29 mouse cellular contexts compared by ENCODE assay signal in genomic region chr10:89946636-89947349, GRCm38 (mm10).
DNase-seq lines count a peak whose midpoint lies in the region; ATAC-seq and TF ChIP-seq lines count a peak whose summit lies in the region.
"Had no signal": no experiment of that assay in that cellular context is flagged by ENCODE, and none has a peak within 500 bp of the region (broad histone marks: within the 10 kb centered on the region; RNA-seq: fewer than 3 reads in every experiment).

No protein-coding gene starts in this region.

- H3ac ChIP-seq in C2C12 (ENCODE audit: control insufficient read depth, insufficient read length, low read depth) = no peak overlapping the region

- no peak overlapping the region for H3K9ac ChIP-seq in intestine, embryonic 16.5 days (ENCODE audit: low read depth, low read length)
- H3K9ac ChIP-seq: embryonic facial prominence, embryonic 13.5 days; forebrain, embryonic 13.5 days; heart, embryonic 13.5 days; hindbrain, embryonic 14.5 days had no signal

- DNase-seq in kidney, adult 9 months = peak; percentile 2
- DNase-seq in kidney, adult 11 months = no peak
- DNase-seq in thymus, postnatal 10 days (ENCODE audit: low spot score in 2 of 2) = no peak
- DNase-seq: adrenal gland, postnatal 10 days; adrenal gland, postnatal 36 days; cerebellum, adult 18-20 months; cerebellum, adult 9-11 months; cerebellum, postnatal 36 days; embryo, embryonic 11 days; gastrocnemius, postnatal 10 days; gastrocnemius, postnatal 36 days; heart, adult 2 months; heart, postnatal 14 days; heart, postnatal 4 days had no signal

- no peak overlapping the region for H3K4me2 ChIP-seq in intestine, embryonic 16.5 days (ENCODE audit: low read depth, low read length)
- H3K4me2 ChIP-seq: embryonic facial prominence, embryonic 13.5 days; forebrain, embryonic 13.5 days; heart, embryonic 13.5 days; hindbrain, embryonic 14.5 days had no signal

- no peaks in the 10 kb centered on the region for H3K4me1 ChIP-seq in intestine, embryonic 16.5 days (ENCODE audit: control insufficient read depth, insufficient read depth, low read length)
- H3K4me1 ChIP-seq: embryonic facial prominence, embryonic 10.5 days; embryonic facial prominence, embryonic 13.5 days; forebrain, embryonic 10.5 days; forebrain, embryonic 13.5 days; heart, embryonic 10.5 days; heart, embryonic 13.5 days had no signal

- no peaks in the 10 kb centered on the region for H3K79me3 ChIP-seq in C2C12 (ENCODE audit: low read depth)

- no peak overlapping the region for H3K4me3 ChIP-seq in C2C12 (ENCODE audit: insufficient read depth, poor library complexity, severe bottlenecking)
- H3K4me3 ChIP-seq in intestine, embryonic 16.5 days (ENCODE audit: low read length) = no peak overlapping the region
- H3K4me3 ChIP-seq: embryonic facial prominence, embryonic 10.5 days; embryonic facial prominence, embryonic 13.5 days; forebrain, embryonic 10.5 days; forebrain, embryonic 13.5 days; heart, adult 2 months; heart, embryonic 10.5 days; heart, embryonic 13.5 days had no signal

- peak; percentile 92 for ATAC-seq in intestine, embryonic 16.5 days
- ATAC-seq in erythroblast, adult 5-6 weeks (replicated peaks; ENCODE audit: low FRiP score, poor library complexity, severe bottlenecking) = no peak
- ATAC-seq: forebrain, embryonic 13.5 days; forebrain, embryonic 16.5 days; hindbrain, postnatal 0 days had no signal

- H3K36me3 ChIP-seq in C2C12 (ENCODE audit: control insufficient read depth, insufficient read depth) = no peaks in the 10 kb centered on the region
- H3K36me3 ChIP-seq in intestine, embryonic 16.5 days (ENCODE audit: control insufficient read depth, insufficient read depth, low read length) = no peaks in the 10 kb centered on the region
- H3K36me3 ChIP-seq: embryonic facial prominence, embryonic 10.5 days; embryonic facial prominence, embryonic 13.5 days; forebrain, embryonic 10.5 days; G1E; heart, embryonic 10.5 days; heart, embryonic 13.5 days had no signal

- H3K27ac ChIP-seq in intestine, embryonic 16.5 days (ENCODE audit: low read length) = no peak overlapping the region
- H3K27ac ChIP-seq: embryonic facial prominence, embryonic 10.5 days; embryonic facial prominence, embryonic 13.5 days; forebrain, embryonic 10.5 days; forebrain, embryonic 13.5 days; heart, adult 2 months; heart, embryonic 10.5 days; heart, embryonic 13.5 days; hindbrain, embryonic 14.5 days; hindbrain, postnatal 0 days had no signal

- no peaks in the 10 kb centered on the region for H3K27me3 ChIP-seq in C2C12 (ENCODE audit: control insufficient read depth, insufficient read depth, insufficient read length)
- no peaks in the 10 kb centered on the region for H3K27me3 ChIP-seq in intestine, embryonic 16.5 days (replicated peaks; ENCODE audit: control insufficient read depth, insufficient read depth, low read length)
- H3K27me3 ChIP-seq: CH12.LX; embryonic facial prominence, embryonic 13.5 days; forebrain, embryonic 13.5 days; heart, embryonic 13.5 days; Patski had no signal

- TF ChIP-seq CTCF in C2C12 (IDR thresholded peaks at IDR 0.05; ENCODE audit: control insufficient read depth, insufficient read depth, insufficient read length) = no peak

- 82% methylated on average over 1 of the region's 1 CpGs for WGBS in intestine, embryonic 16.5 days

- no peaks in the 10 kb centered on the region for H3K79me2 ChIP-seq in C2C12 (ENCODE audit: control insufficient read depth, insufficient read depth)

- no peaks in the 10 kb centered on the region for H3K9me3 ChIP-seq in intestine, embryonic 16.5 days (ENCODE audit: control insufficient read depth, low read length)
- H3K9me3 ChIP-seq: embryonic facial prominence, embryonic 10.5 days; embryonic facial prominence, embryonic 13.5 days; forebrain, embryonic 10.5 days; G1E; heart, embryonic 10.5 days; heart, embryonic 13.5 days had no signal

TF ChIP-seq in C2C12, 6 proteins besides CTCF, POLR2A, EP300 and RAD21:
- no peak for TF ChIP-seq MYOD1 (IDR thresholded peaks at IDR 0.05; ENCODE audit: control insufficient read depth, insufficient read length, low read depth)
- peak; percentile 14 for TF ChIP-seq CEBPB (IDR thresholded peaks at IDR 0.05; ENCODE audit: low read depth)
